In the genomic region with DNA sequence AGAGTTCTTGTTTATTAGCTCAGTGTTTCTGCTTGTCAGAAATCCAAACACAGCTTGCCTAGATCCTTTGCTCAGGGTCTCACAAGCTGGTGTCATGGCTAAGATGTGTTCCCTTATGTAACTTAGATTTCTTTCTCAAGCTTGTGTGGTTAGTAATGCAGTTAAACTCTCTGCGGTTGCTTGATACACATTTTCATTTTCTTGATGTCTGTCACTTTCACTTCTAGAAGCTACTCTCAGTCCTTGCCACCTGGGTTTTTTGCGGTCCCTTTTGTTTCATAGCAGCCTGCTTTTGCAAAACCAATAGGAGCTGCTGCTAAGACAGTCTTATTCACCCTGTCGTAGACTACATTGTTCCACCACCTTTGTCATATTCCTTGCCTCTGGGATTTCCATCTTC, we compare ENCODE assay signal across 26 mouse cellular contexts. TPM values are rescaled to one million over a fixed set of nuclear protein-coding genes. Genes with fewer than 3 reads are reported as not detected.
DNase-seq lines count a peak whose midpoint lies in the region; ATAC-seq lines count a peak whose summit lies in the region.
"Had no signal": no experiment of that assay in that cellular context is flagged by ENCODE, and none has a peak within 500 bp of the region (broad histone marks: within the 10 kb centered on the region; RNA-seq: fewer than 3 reads in every experiment).

No protein-coding gene starts in this region.

- H3K9me3 ChIP-seq in intestine, embryonic 15.5 days, result no peaks in the 10 kb centered on the region
- no peaks in the 10 kb centered on the region for H3K9me3 ChIP-seq in intestine, embryonic 16.5 days (ENCODE audit: control insufficient read depth, low read length)
- H3K9me3 ChIP-seq: embryonic facial prominence, embryonic 12.5 days; forebrain, embryonic 13.5 days had no signal

- no peak overlapping the region for H3K9ac ChIP-seq in intestine, embryonic 15.5 days
- no peak overlapping the region for H3K9ac ChIP-seq in intestine, embryonic 16.5 days (ENCODE audit: low read depth, low read length)
- H3K9ac ChIP-seq: embryonic facial prominence, embryonic 12.5 days; forebrain, embryonic 13.5 days had no signal

- WGBS in intestine, embryonic 15.5 days, result 67% methylated on average over 3 of the region's 3 CpGs
- WGBS in intestine, embryonic 16.5 days, result 76% methylated on average over 3 of the region's 3 CpGs

- 0 out of 2 replicates have a peak, but pooled peaks have one; percentile 27 for ATAC-seq in intestine, embryonic 15.5 days
- no peak for ATAC-seq in intestine, embryonic 16.5 days
- peak; percentile 85 for ATAC-seq in granulocyte monocyte progenitor cell, adult 5-6 weeks (replicated peaks; ENCODE audit: poor library complexity, severe bottlenecking)
- ATAC-seq: forebrain, embryonic 13.5 days; hindbrain, postnatal 0 days; lung, postnatal 0 days had no signal

- H3K36me3 ChIP-seq in intestine, embryonic 15.5 days, result no peaks in the 10 kb centered on the region
- H3K36me3 ChIP-seq in intestine, embryonic 16.5 days (ENCODE audit: control insufficient read depth, insufficient read depth, low read length), result no peaks in the 10 kb centered on the region
- H3K36me3 ChIP-seq in splenic B cell, adult 2 months (ENCODE audit: control insufficient read depth, insufficient read depth, low read length, poor library complexity, severe bottlenecking), result peaks cover 4% of the 10 kb centered on the region

- H3K27me3 ChIP-seq in intestine, embryonic 15.5 days (replicated peaks), result no peaks in the 10 kb centered on the region
- no peaks in the 10 kb centered on the region for H3K27me3 ChIP-seq in intestine, embryonic 16.5 days (replicated peaks; ENCODE audit: control insufficient read depth, insufficient read depth, low read length)
- no peaks in the 10 kb centered on the region for H3K27me3 ChIP-seq in splenic B cell, adult 2 months (ENCODE audit: control insufficient read depth, insufficient read depth, low read length, poor library complexity, severe bottlenecking)
- H3K27me3 ChIP-seq: embryonic facial prominence, embryonic 12.5 days; forebrain, embryonic 13.5 days had no signal

- H3K4me3 ChIP-seq in intestine, embryonic 15.5 days (replicated peaks), result no peak overlapping the region
- no peak overlapping the region for H3K4me3 ChIP-seq in intestine, embryonic 16.5 days (ENCODE audit: low read length)
- H3K4me3 ChIP-seq: embryonic facial prominence, embryonic 12.5 days; erythroblast, embryonic 14.5 days; forebrain, embryonic 13.5 days; left cerebral cortex, adult 2 months; myocyte had no signal

- DNase-seq in splenic B cell, adult 2 months (ENCODE audit: low read depth, low spot score), result peak; percentile 40
- peak; percentile 10 for DNase-seq in thymus, postnatal 4 days
- no peak for DNase-seq in cerebellum, adult 18-20 months
- DNase-seq in gastrocnemius, postnatal 25 days, result no peak
- DNase-seq in embryo, embryonic 10 days (ENCODE audit: low spot score), result no peak
- DNase-seq: adrenal gland, adult 8-10 months; cerebellum, adult 11 months; gastrocnemius, postnatal 36 days; kidney, adult 8-10 months; kidney, postnatal 14 days; left cerebral cortex, postnatal 4 days; liver; midbrain, embryonic 14.5 days; right cerebral cortex, postnatal 25 days had no signal

- no peak overlapping the region for H3K27ac ChIP-seq in intestine, embryonic 15.5 days
- H3K27ac ChIP-seq in intestine, embryonic 16.5 days (ENCODE audit: low read length), result no peak overlapping the region
- H3K27ac ChIP-seq: embryonic facial prominence, embryonic 12.5 days; forebrain, embryonic 13.5 days; hindbrain, postnatal 0 days; left cerebral cortex, adult 2 months had no signal

- peaks cover 2% of the 10 kb centered on the region; the same call in 1 of the 2 replicates for H3K4me1 ChIP-seq in intestine, embryonic 15.5 days (replicated peaks)
- no peaks in the 10 kb centered on the region for H3K4me1 ChIP-seq in intestine, embryonic 16.5 days (ENCODE audit: control insufficient read depth, insufficient read depth, low read length)

- no peak overlapping the region for H3K4me2 ChIP-seq in intestine, embryonic 15.5 days (replicated peaks)
- H3K4me2 ChIP-seq in intestine, embryonic 16.5 days (ENCODE audit: low read depth, low read length), result no peak overlapping the region
- H3K4me2 ChIP-seq: embryonic facial prominence, embryonic 12.5 days; forebrain, embryonic 13.5 days had no signal

RNA-seq across cellular contexts. Expression of a gene that starts 6.3 kb away (rescaled TPM):
- 39.5 and 41.5 TPM in 2 replicates for polyA plus RNA-seq in intestine, embryonic 15.5 days (2015; fragmentation: Nextera tagmentation; extraction: Ambion mirVana)
- 41.1 and 42.5 TPM in 2 replicates for polyA plus RNA-seq in intestine, embryonic 16.5 days (2015; fragmentation: Nextera tagmentation; extraction: Ambion mirVana)
- total RNA-seq in granulocyte monocyte progenitor cell, adult 5-6 weeks (2014; fragmentation: Nextera tagmentation), result 35.8 and 37.4 TPM in 2 replicates
- total RNA-seq in granulocyte monocyte progenitor cell, adult 5-6 weeks (2017), result 50.2 and 54.2 TPM in 2 replicates
- total RNA-seq in gastrocnemius, postnatal 25 days (2021), result 1 to 10 TPM; 3.9 to 4.1 TPM

RNA-seq across cellular contexts. Expression of a gene that starts 52.7 kb away (rescaled TPM):
- polyA plus RNA-seq in intestine, embryonic 15.5 days (2015; fragmentation: Nextera tagmentation; extraction: Ambion mirVana), result 0.53 and 0.94 TPM in 2 replicates
- polyA plus RNA-seq in intestine, embryonic 16.5 days (2015; fragmentation: Nextera tagmentation; extraction: Ambion mirVana), result 1.1 and 2.1 TPM in 2 replicates
- total RNA-seq in granulocyte monocyte progenitor cell, adult 5-6 weeks (2014; fragmentation: Nextera tagmentation), result 5.2 and 9.5 TPM in 2 replicates
- total RNA-seq in granulocyte monocyte progenitor cell, adult 5-6 weeks (2017), result 6.3 and 7.1 TPM in 2 replicates
- total RNA-seq in gastrocnemius, postnatal 25 days (2021), result 1,000 to 10,000 TPM in 1 of 2 experiments, 100 to 1,000 TPM in 1; 118 to 1,199 TPM
- total RNA-seq: adrenal gland, adult 8-10 months; hindbrain, postnatal 0 days; layer of hippocampus, adult 8-10 months; left cerebral cortex, adult 2 months; left cerebral cortex, postnatal 4 days; neutrophil, adult 5-6 weeks had no signal
- polyA plus RNA-seq: erythroblast, embryonic 14.5 days; forebrain, embryonic 13.5 days; hindbrain, postnatal 0 days had no signal

Comparison
In these comparisons a context has a peak if more than half of its experiments do, and no peak if none do; other contexts are left out.
1. DNase-seq: peak in splenic B cell, adult 2 months (single experiment) and thymus, postnatal 4 days (single experiment); none in cerebellum, adult 18-20 months (0 of 2), gastrocnemius, postnatal 25 days (single experiment) and embryo, embryonic 10 days (single experiment).
2. RNA of a gene that starts 6.3 kb away (total RNA-seq): 35.8 to 54.2 TPM in granulocyte monocyte progenitor cell, adult 5-6 weeks; 3.9 to 4.1 TPM in gastrocnemius, postnatal 25 days; every median in the first group is over 4 times any median in the second.
3. RNA of a gene that starts 52.7 kb away (total RNA-seq): 118 to 1,199 TPM in gastrocnemius, postnatal 25 days; 5.2 to 9.5 TPM in granulocyte monocyte progenitor cell, adult 5-6 weeks; every median in the first group is over 10 times any median in the second.